Mouse (Mus musculus) layer of hippocampus, adult 6 months (tissue): ENCODE measurements around the gene Dynll2. TPM values are rescaled to one million over a fixed set of nuclear protein-coding genes. Genes with fewer than 3 reads are reported as not detected.

ENCODE experiments used
- long read RNA-seq, 2 experiments: library from polyadenylated mRNA; unstranded; transcript quantifications; one replicate each; pipeline ENCODE4 v2.0.0; 2019 to 2020
- polyA plus RNA-seq: library from polyadenylated mRNA; unstranded; fragments of <200 nt; fragmentation: Nextera tagmentation; gene quantifications from 2 replicates; pipeline ENCODE4 v1.2.3, GENCODE M21; 2021

The Dynll2 gene
- 20.3 and 22.7 TPM in 2 replicates for polyA plus RNA-seq
- long read RNA-seq, experiment 1, transcript Dynll2-201 (3 exons, 2,476 nt): major isoform, 11 of 28 reads
- long read RNA-seq, experiment 1, partial matches to known transcripts: 5 of 28 reads
- long read RNA-seq, experiment 1, other reads (novel, unspliced or antisense): 9 of 28 reads
- long read RNA-seq, experiment 2, transcript Dynll2-201 (3 exons, 2,476 nt): major isoform, 5 of 8 reads
- long read RNA-seq, experiment 2, partial matches to known transcripts: 2 of 8 reads
- long read RNA-seq, experiment 2, other reads (novel, unspliced or antisense): 1 of 8 reads

GRCm38 (mm10) chr11:87986831-87987793, at the start of gene Dynll2:
Gene Dynll2, minus strand, starts transcription at chr11:87987533.

Other genes starting within 250 kb of the Dynll2 start
- 231 and 250 TPM in 2 replicates for gene Supt4a, start 250.0 kb downstream of the Dynll2 start, polyA plus RNA-seq
- 5.9 and 6.1 TPM in 2 replicates for gene Tspoap1, start 227.0 kb downstream of the Dynll2 start, polyA plus RNA-seq
- gene Mpo, start 194.0 kb downstream of the Dynll2 start, polyA plus RNA-seq: 0.18 and 0.24 TPM in 2 replicates
- gene Lpo, start 159.2 kb downstream of the Dynll2 start, polyA plus RNA-seq: 0.59 and 0.65 TPM in 2 replicates
- gene Mks1, start 134.3 kb downstream of the Dynll2 start, polyA plus RNA-seq: 2.6 and 2.7 TPM in 2 replicates
- 0.21 and 0.39 TPM in 2 replicates for gene Epx, start 112.0 kb downstream of the Dynll2 start, polyA plus RNA-seq
- gene Olfr462, start 95.3 kb downstream of the Dynll2 start, polyA plus RNA-seq: not detected in 2 replicates
- gene Olfr463, start 90.1 kb downstream of the Dynll2 start, polyA plus RNA-seq: not detected in 2 replicates
- gene Olfr464, start 66.6 kb downstream of the Dynll2 start, polyA plus RNA-seq: 0.14 TPM in 1 of 2 replicates, not detected in the other
- 11.2 and 13.7 TPM in 2 replicates for gene Srsf1, start 59.8 kb upstream of the Dynll2 start, polyA plus RNA-seq
- gene Vezf1, start 80.7 kb upstream of the Dynll2 start, polyA plus RNA-seq: 10.3 and 11.3 TPM in 2 replicates
- gene Cuedc1, start 110.5 kb upstream of the Dynll2 start, polyA plus RNA-seq: 4.2 TPM in 2 replicates
- gene Mrps23, start 216.9 kb upstream of the Dynll2 start, polyA plus RNA-seq: 96.5 and 97.8 TPM in 2 replicates